Mouse (Mus musculus): ENCODE results near the gene Elk3. TPM values are rescaled to one million over a fixed set of nuclear protein-coding genes. Genes with fewer than 3 reads are reported as not detected.

Gene Elk3
- polyA plus RNA-seq, 1 experiment from 2014 or later = 29.3 TPM

- H3K27me3 ChIP-seq (ENCODE audit: control insufficient read depth, insufficient read depth, low read length) = no peaks in the 10 kb centered on the region
- peaks cover 42% of the 10 kb centered on the region for H3K4me1 ChIP-seq (ENCODE audit: control insufficient read depth, insufficient read depth, low read length)
- no peak overlapping the region for H3K4me2 ChIP-seq (ENCODE audit: low read depth, low read length)
- ATAC-seq (replicated peaks; ENCODE audit: extremely low read depth, insufficient read depth, low FRiP score) = no peak
- no peak overlapping the region for H3K9ac ChIP-seq (ENCODE audit: low read length)
- H3K9me3 ChIP-seq (replicated peaks; ENCODE audit: control insufficient read depth, low read length) = no peaks in the 10 kb centered on the region
- WGBS = 78% methylated on average over 14 of the region's 14 CpGs
- peak overlapping the region; percentile 14; the same call in 1 of the 2 replicates for H3K27ac ChIP-seq (ENCODE audit: low read length)
- no peak overlapping the region for H3K4me3 ChIP-seq (ENCODE audit: low read length)
- H3K36me3 ChIP-seq (ENCODE audit: control insufficient read depth, insufficient read depth) = no peaks in the 10 kb centered on the region
These were observed 37.7 kb downstream of the Elk3 start for GRCm38 (mm10) chr10:93272986-93273982.

GRCm38 (mm10) chr10:93271831-93272230 is 39.1 kb downstream of the Elk3 start:
- Histone ChIP-seq H3K27ac (ENCODE audit: low read length) (no peak overlapping the region), H3K9ac (ENCODE audit: low read length) (no peak overlapping the region), H3K4me1 (ENCODE audit: control insufficient read depth, insufficient read depth, low read length) (peaks cover 35% of the 10 kb centered on the region), H3K27me3 (ENCODE audit: control insufficient read depth, insufficient read depth, low read length) (no peaks in the 10 kb centered on the region), H3K4me3 (ENCODE audit: low read length) (no peak overlapping the region), H3K9me3 (replicated peaks; ENCODE audit: control insufficient read depth, low read length) (no peaks in the 10 kb centered on the region), H3K36me3 (ENCODE audit: control insufficient read depth, insufficient read depth) (no peaks in the 10 kb centered on the region), H3K4me2 (ENCODE audit: low read depth, low read length) (no peak overlapping the region)
- 71% methylated on average over 7 of the region's 7 CpGs for WGBS
- ATAC-seq (replicated peaks; ENCODE audit: extremely low read depth, insufficient read depth, low FRiP score) = no peak

GRCm38 (mm10) chr10:93270889-93271460 is 40.0 kb downstream of the Elk3 start:
- Histone ChIP-seq H3K27ac (ENCODE audit: low read length) (no peak overlapping the region), H3K4me3 (ENCODE audit: low read length) (no peak overlapping the region), H3K27me3 (ENCODE audit: control insufficient read depth, insufficient read depth, low read length) (no peaks in the 10 kb centered on the region), H3K4me2 (ENCODE audit: low read depth, low read length) (no peak overlapping the region), H3K9me3 (replicated peaks; ENCODE audit: control insufficient read depth, low read length) (no peaks in the 10 kb centered on the region), H3K4me1 (ENCODE audit: control insufficient read depth, insufficient read depth, low read length) (peaks cover 27% of the 10 kb centered on the region), H3K36me3 (ENCODE audit: control insufficient read depth, insufficient read depth) (no peaks in the 10 kb centered on the region), H3K9ac (ENCODE audit: low read length) (no peak overlapping the region)
- ATAC-seq (replicated peaks; ENCODE audit: extremely low read depth, insufficient read depth, low FRiP score) = no peak
- WGBS = 89% methylated on average over 6 of the region's 6 CpGs

GRCm38 (mm10) chr10:93269744-93270143 is 41.2 kb downstream of the Elk3 start:
- Histone ChIP-seq H3K9me3 (replicated peaks; ENCODE audit: control insufficient read depth, low read length) (no peaks in the 10 kb centered on the region), H3K9ac (ENCODE audit: low read length) (no peak overlapping the region), H3K4me3 (ENCODE audit: low read length) (no peak overlapping the region), H3K36me3 (ENCODE audit: control insufficient read depth, insufficient read depth) (peaks cover 6% of the 10 kb centered on the region), H3K4me2 (ENCODE audit: low read depth, low read length) (no peak overlapping the region), H3K27me3 (ENCODE audit: control insufficient read depth, insufficient read depth, low read length) (no peaks in the 10 kb centered on the region), H3K4me1 (ENCODE audit: control insufficient read depth, insufficient read depth, low read length) (peaks cover 15% of the 10 kb centered on the region), H3K27ac (ENCODE audit: low read length) (no peak overlapping the region)
- ATAC-seq (replicated peaks; ENCODE audit: extremely low read depth, insufficient read depth, low FRiP score) = no peak
- 60% methylated on average over 4 of the region's 4 CpGs for WGBS

GRCm38 (mm10) chr10:93268339-93268738 is 42.6 kb downstream of the Elk3 start:
- Histone ChIP-seq H3K27ac (ENCODE audit: low read length) (no peak overlapping the region), H3K4me2 (ENCODE audit: low read depth, low read length) (no peak overlapping the region), H3K9me3 (replicated peaks; ENCODE audit: control insufficient read depth, low read length) (no peaks in the 10 kb centered on the region), H3K4me3 (ENCODE audit: low read length) (no peak overlapping the region), H3K9ac (ENCODE audit: low read length) (no peak overlapping the region), H3K36me3 (ENCODE audit: control insufficient read depth, insufficient read depth) (peaks cover 9% of the 10 kb centered on the region), H3K4me1 (ENCODE audit: control insufficient read depth, insufficient read depth, low read length) (peaks cover 17% of the 10 kb centered on the region), H3K27me3 (ENCODE audit: control insufficient read depth, insufficient read depth, low read length) (no peaks in the 10 kb centered on the region)
- ATAC-seq (replicated peaks; ENCODE audit: extremely low read depth, insufficient read depth, low FRiP score) = no peak
- WGBS = 88% methylated on average over 3 of the region's 3 CpGs

- no peak overlapping the region for H3K4me2 ChIP-seq (ENCODE audit: low read depth, low read length)
- WGBS = 86% methylated on average over 5 of the region's 5 CpGs
- peaks cover 9% of the 10 kb centered on the region for H3K36me3 ChIP-seq (ENCODE audit: control insufficient read depth, insufficient read depth)
- H3K27me3 ChIP-seq (ENCODE audit: control insufficient read depth, insufficient read depth, low read length) = no peaks in the 10 kb centered on the region
- peaks cover 22% of the 10 kb centered on the region for H3K4me1 ChIP-seq (ENCODE audit: control insufficient read depth, insufficient read depth, low read length)
- H3K9ac ChIP-seq (ENCODE audit: low read length) = no peak overlapping the region
- no peak overlapping the region for H3K4me3 ChIP-seq (ENCODE audit: low read length)
- H3K27ac ChIP-seq (ENCODE audit: low read length) = no peak overlapping the region
- no peak for ATAC-seq (replicated peaks; ENCODE audit: extremely low read depth, insufficient read depth, low FRiP score)
- H3K9me3 ChIP-seq (replicated peaks; ENCODE audit: control insufficient read depth, low read length) = no peaks in the 10 kb centered on the region
These were observed 43.4 kb downstream of the Elk3 start for GRCm38 (mm10) chr10:93267509-93267908.

GRCm38 (mm10) chr10:93266521-93266920 is 44.4 kb downstream of the Elk3 start:
- peaks cover 32% of the 10 kb centered on the region for H3K4me1 ChIP-seq (ENCODE audit: control insufficient read depth, insufficient read depth, low read length)
- H3K27me3 ChIP-seq (ENCODE audit: control insufficient read depth, insufficient read depth, low read length) = no peaks in the 10 kb centered on the region
- peaks cover 9% of the 10 kb centered on the region for H3K36me3 ChIP-seq (ENCODE audit: control insufficient read depth, insufficient read depth)
- ATAC-seq (replicated peaks; ENCODE audit: extremely low read depth, insufficient read depth, low FRiP score) = no peak
- H3K9ac ChIP-seq (ENCODE audit: low read length) = no peak overlapping the region
- no peak overlapping the region for H3K27ac ChIP-seq (ENCODE audit: low read length)
- no peaks in the 10 kb centered on the region for H3K9me3 ChIP-seq (replicated peaks; ENCODE audit: control insufficient read depth, low read length)
- no peak overlapping the region for H3K4me2 ChIP-seq (ENCODE audit: low read depth, low read length)
- H3K4me3 ChIP-seq (ENCODE audit: low read length) = no peak overlapping the region
- WGBS = 86% methylated on average over 7 of the region's 7 CpGs

- Histone ChIP-seq H3K4me2 (ENCODE audit: low read depth, low read length) (no peak overlapping the region), H3K4me3 (ENCODE audit: low read length) (no peak overlapping the region), H3K27me3 (ENCODE audit: control insufficient read depth, insufficient read depth, low read length) (no peaks in the 10 kb centered on the region), H3K36me3 (ENCODE audit: control insufficient read depth, insufficient read depth) (peaks cover 9% of the 10 kb centered on the region), H3K27ac (ENCODE audit: low read length) (no peak overlapping the region), H3K9me3 (replicated peaks; ENCODE audit: control insufficient read depth, low read length) (no peaks in the 10 kb centered on the region), H3K4me1 (ENCODE audit: control insufficient read depth, insufficient read depth, low read length) (peaks cover 39% of the 10 kb centered on the region), H3K9ac (ENCODE audit: low read length) (no peak overlapping the region)
- WGBS = 87% methylated on average over 9 of the region's 9 CpGs
- no peak for ATAC-seq (replicated peaks; ENCODE audit: extremely low read depth, insufficient read depth, low FRiP score)
These were observed 45.1 kb downstream of the Elk3 start for GRCm38 (mm10) chr10:93265833-93266232.

- H3K4me3 ChIP-seq (ENCODE audit: low read length) = no peak overlapping the region
- H3K9ac ChIP-seq (ENCODE audit: low read length) = 0 out of 2 replicates have a peak overlapping the region, but pooled peaks have one; percentile 18
- WGBS = 66% methylated on average over 5 of the region's 5 CpGs
- no peak for ATAC-seq (replicated peaks; ENCODE audit: extremely low read depth, insufficient read depth, low FRiP score)
- H3K27me3 ChIP-seq (ENCODE audit: control insufficient read depth, insufficient read depth, low read length) = no peaks in the 10 kb centered on the region
- peaks cover 9% of the 10 kb centered on the region for H3K36me3 ChIP-seq (ENCODE audit: control insufficient read depth, insufficient read depth)
- peaks cover 45% of the 10 kb centered on the region for H3K4me1 ChIP-seq (ENCODE audit: control insufficient read depth, insufficient read depth, low read length)
- peak overlapping the region; percentile 52 for H3K27ac ChIP-seq (ENCODE audit: low read length)
- H3K4me2 ChIP-seq (ENCODE audit: low read depth, low read length) = no peak overlapping the region
- H3K9me3 ChIP-seq (replicated peaks; ENCODE audit: control insufficient read depth, low read length) = no peaks in the 10 kb centered on the region
These were observed 46.9 kb downstream of the Elk3 start for GRCm38 (mm10) chr10:93264001-93264400.
